In genomic region chr3:99193576-99193975, GRCm38 (mm10) we compare ENCODE assay signal across 24 mouse cellular contexts. TPM values are rescaled to one million over a fixed set of nuclear protein-coding genes. Genes with fewer than 3 reads are reported as not detected.
DNase-seq lines count a peak whose midpoint lies in the region; ATAC-seq and TF ChIP-seq lines count a peak whose summit lies in the region.
"Had no signal": no experiment of that assay in that cellular context is flagged by ENCODE, and none has a peak within 500 bp of the region (broad histone marks: within the 10 kb centered on the region; RNA-seq: fewer than 3 reads in every experiment).

No protein-coding gene starts in this region.

- DNase-seq in limb, embryonic 10.5 days (ENCODE audit: low spot score), result no peak
- no peak for DNase-seq in limb, embryonic 14.5 days (ENCODE audit: low spot score)
- peak; percentile 71 for DNase-seq in thymus, postnatal 0 days (ENCODE audit: low spot score)
- DNase-seq in thymus, postnatal 36 days, result peak; percentile 29 to 53
- DNase-seq in kidney, adult 8-10 months, result no peak
- no peak for DNase-seq in heart, adult 11 months
- DNase-seq: adrenal gland, adult 2 months; adrenal gland, postnatal 25 days; cerebellum, adult 2 months; cerebellum, postnatal 10 days; gastrocnemius, adult 2 months; gastrocnemius, postnatal 36 days; heart, adult 2 months had no signal

- H3K4me1 ChIP-seq in limb, embryonic 13.5 days, result peaks cover 18% of the 10 kb centered on the region
- peaks cover 3% of the 10 kb centered on the region; the same call in 1 of the 2 replicates for H3K4me1 ChIP-seq in limb, embryonic 10.5 days
- peaks cover 4% of the 10 kb centered on the region for H3K4me1 ChIP-seq in limb, embryonic 14.5 days (ENCODE audit: control insufficient read depth, insufficient read depth, low read length)

- H3K9ac ChIP-seq in limb, embryonic 13.5 days, result no peak overlapping the region
- no peak overlapping the region for H3K9ac ChIP-seq in limb, embryonic 14.5 days (ENCODE audit: low read depth, low read length, severe bottlenecking)
- H3K9ac ChIP-seq: embryonic facial prominence, embryonic 15.5 days; heart, embryonic 12.5 days; hindbrain, embryonic 14.5 days had no signal

- H3K4me2 ChIP-seq in limb, embryonic 13.5 days (replicated peaks), result no peak overlapping the region
- no peak overlapping the region for H3K4me2 ChIP-seq in limb, embryonic 14.5 days (replicated peaks; ENCODE audit: low read depth, low read length, severe bottlenecking)
- H3K4me2 ChIP-seq: embryonic facial prominence, embryonic 15.5 days; heart, embryonic 12.5 days; hindbrain, embryonic 14.5 days had no signal

- H3K4me3 ChIP-seq in limb, embryonic 13.5 days, result no peak overlapping the region
- H3K4me3 ChIP-seq in limb, embryonic 10.5 days, result no peak overlapping the region
- no peak overlapping the region for H3K4me3 ChIP-seq in limb, embryonic 14.5 days (replicated peaks; ENCODE audit: low read length)
- H3K4me3 ChIP-seq: embryonic facial prominence, embryonic 15.5 days; erythroblast, embryonic 14.5 days; forebrain, embryonic 10.5 days; gastrocnemius, adult 2 months; heart, adult 2 months; heart, embryonic 12.5 days; hindbrain, embryonic 10.5 days had no signal

- ATAC-seq in limb, embryonic 13.5 days (ENCODE audit: low FRiP score, low read depth), result peak; percentile 54; the same call in 1 of the 2 replicates
- ATAC-seq in limb, embryonic 14.5 days (ENCODE audit: low FRiP score, low read depth), result peak; percentile 34; the same call in 1 of the 2 replicates
- no peak for ATAC-seq in inflammation-experienced regulatory T-cells, adult 6 months
- ATAC-seq: forebrain, embryonic 14.5 days; Patski had no signal

- H3K36me3 ChIP-seq in limb, embryonic 13.5 days, result no peaks in the 10 kb centered on the region
- peaks cover 8% of the 10 kb centered on the region; the same call in 1 of the 2 replicates for H3K36me3 ChIP-seq in limb, embryonic 10.5 days
- H3K36me3 ChIP-seq in limb, embryonic 14.5 days (ENCODE audit: control insufficient read depth, insufficient read depth, low read length), result no peaks in the 10 kb centered on the region
- H3K36me3 ChIP-seq: hindbrain, embryonic 10.5 days had no signal

- 0 out of 2 replicates have a peak overlapping the region, but pooled peaks have one; percentile 34 for H3K27ac ChIP-seq in limb, embryonic 13.5 days
- no peak overlapping the region for H3K27ac ChIP-seq in limb, embryonic 10.5 days
- H3K27ac ChIP-seq in limb, embryonic 14.5 days (replicated peaks; ENCODE audit: low read depth, low read length), result no peak overlapping the region
- H3K27ac ChIP-seq: forebrain, embryonic 10.5 days; gastrocnemius, adult 2 months; heart, adult 2 months; hindbrain, embryonic 10.5 days; hindbrain, embryonic 14.5 days had no signal

- H3K9me3 ChIP-seq in limb, embryonic 13.5 days, result no peaks in the 10 kb centered on the region
- no peaks in the 10 kb centered on the region for H3K9me3 ChIP-seq in limb, embryonic 10.5 days (replicated peaks)
- H3K9me3 ChIP-seq in limb, embryonic 14.5 days (ENCODE audit: control insufficient read depth, low read length), result no peaks in the 10 kb centered on the region
- H3K9me3 ChIP-seq: embryonic facial prominence, embryonic 15.5 days; forebrain, embryonic 10.5 days; heart, embryonic 12.5 days; hindbrain, embryonic 10.5 days had no signal

- TF ChIP-seq POLR2A in limb, embryonic 14.5 days (IDR thresholded peaks at IDR 0.05; ENCODE audit: borderline replicate concordance, extremely low read depth, insufficient read depth, insufficient read length), result no peak

- WGBS in limb, embryonic 13.5 days, result 54% methylated on average over 4 of the region's 4 CpGs
- 88% methylated on average over 4 of the region's 4 CpGs for WGBS in limb, embryonic 10.5 days
- WGBS in limb, embryonic 14.5 days, result 54% methylated on average over 4 of the region's 4 CpGs

- H3K27me3 ChIP-seq in limb, embryonic 13.5 days, result no peaks in the 10 kb centered on the region
- H3K27me3 ChIP-seq in limb, embryonic 10.5 days (ENCODE audit: low read depth, poor library complexity, severe bottlenecking), result no peaks in the 10 kb centered on the region
- no peaks in the 10 kb centered on the region for H3K27me3 ChIP-seq in limb, embryonic 14.5 days (ENCODE audit: control insufficient read depth, insufficient read depth, low read length)
- H3K27me3 ChIP-seq: CH12.LX; embryonic facial prominence, embryonic 15.5 days; heart, embryonic 12.5 days; Patski had no signal

RNA-seq across cellular contexts. Expression of gene Tbx15, which starts 46.6 kb away (rescaled TPM):
- polyA plus RNA-seq in limb, embryonic 13.5 days (2015; fragmentation: Nextera tagmentation; extraction: Ambion mirVana), result 26.3 and 28.0 TPM in 2 replicates
- polyA plus RNA-seq in limb, embryonic 10.5 days (2016; fragmentation: Nextera tagmentation; extraction: Ambion mirVana), result 25.8 and 41.2 TPM in 2 replicates
- polyA plus RNA-seq in limb, embryonic 14.5 days (2012; rRNA removed), result 66.6 and 76.3 TPM in 2 replicates
- polyA plus RNA-seq in limb, embryonic 14.5 days (2014; fragmentation: Nextera tagmentation; extraction: Ambion mirVana), result 25.5 and 26.6 TPM in 2 replicates
- polyA plus RNA-seq in thymus, postnatal 0 days (2015; fragmentation: Nextera tagmentation; extraction: Ambion mirVana), result 0.06 and 0.12 TPM in 2 replicates
- polyA plus RNA-seq in inflammation-experienced regulatory T-cells, adult 6 months (2017; shearing (Covaris generic)), result not detected
- polyA plus RNA-seq: erythroblast, embryonic 14.5 days had no signal

RNA-seq across cellular contexts. Expression of gene Wars2, which starts 52.7 kb away (rescaled TPM):
- 8.8 and 9.8 TPM in 2 replicates for polyA plus RNA-seq in limb, embryonic 13.5 days (2015; fragmentation: Nextera tagmentation; extraction: Ambion mirVana)
- 10.8 and 10.9 TPM in 2 replicates for polyA plus RNA-seq in limb, embryonic 10.5 days (2016; fragmentation: Nextera tagmentation; extraction: Ambion mirVana)
- polyA plus RNA-seq in limb, embryonic 14.5 days (2012; rRNA removed), result 8.2 and 8.7 TPM in 2 replicates
- polyA plus RNA-seq in limb, embryonic 14.5 days (2014; fragmentation: Nextera tagmentation; extraction: Ambion mirVana), result 10.9 and 12.3 TPM in 2 replicates
- polyA plus RNA-seq in thymus, postnatal 0 days (2015; fragmentation: Nextera tagmentation; extraction: Ambion mirVana), result 4.3 and 4.7 TPM in 2 replicates
- polyA plus RNA-seq in inflammation-experienced regulatory T-cells, adult 6 months (2017; shearing (Covaris generic)), result 10 to 100 TPM in 1 of 3 experiments, 1 to 10 TPM in 2; 6.0 to 11.5 (median 6.7) TPM

Comparison
In these comparisons a context has a peak if more than half of its experiments do, and no peak if none do; other contexts are left out.
1. DNase-seq: peak in thymus, postnatal 0 days (single experiment) and thymus, postnatal 36 days (2 of 2); none in limb, embryonic 10.5 days (single experiment), limb, embryonic 14.5 days (single experiment), kidney, adult 8-10 months (0 of 2) and heart, adult 11 months (single experiment).
2. RNA of gene Tbx15, which starts 46.6 kb away (polyA plus RNA-seq): 25.5 to 76.3 TPM in limb, embryonic 14.5 days, 25.8 to 41.2 TPM in limb, embryonic 10.5 days and 26.3 to 28.0 TPM in limb, embryonic 13.5 days; 0.06 to 0.12 TPM in thymus, postnatal 0 days and not detected in inflammation-experienced regulatory T-cells, adult 6 months; every median in the first group is over 10 times any median in the second.